8 mouse cellular contexts compared by ENCODE assay signal in the genomic region with DNA sequence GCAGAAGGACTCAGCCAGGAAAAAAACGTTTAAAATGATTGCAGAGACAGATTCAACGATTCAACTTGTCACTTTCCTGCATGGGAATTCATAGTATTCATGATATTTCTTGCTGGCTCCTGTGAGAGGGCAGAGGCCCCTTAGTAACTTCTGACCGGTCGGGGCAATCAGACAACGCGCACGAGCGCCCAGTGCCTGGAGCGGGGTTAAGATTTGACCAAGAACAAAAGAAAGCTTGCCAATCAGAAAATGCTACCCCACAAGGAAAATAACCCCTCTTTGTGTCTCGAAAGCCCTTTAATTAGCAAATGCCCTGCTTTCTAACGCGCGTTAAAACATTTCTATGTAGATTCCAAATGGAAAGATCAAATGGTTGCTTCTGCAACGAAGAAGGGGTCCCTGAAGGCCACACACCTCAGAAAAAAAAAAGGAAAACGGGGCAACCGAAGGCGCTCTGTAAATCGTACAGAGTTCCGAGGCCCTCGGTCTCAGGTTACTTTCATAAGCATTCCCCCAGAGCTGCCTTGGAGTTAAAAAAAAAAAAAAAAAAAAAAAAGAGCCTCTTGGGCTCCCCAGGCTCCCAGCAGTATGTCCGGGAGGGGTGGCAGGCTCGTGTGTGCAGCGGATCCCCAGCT. TPM values are rescaled to one million over a fixed set of nuclear protein-coding genes. Genes with fewer than 3 reads are reported as not detected.
DNase-seq lines count a peak whose midpoint lies in the region; ATAC-seq and TF ChIP-seq lines count a peak whose summit lies in the region.

No protein-coding gene starts in this region.

- H3K4me1 ChIP-seq in heart, embryonic 14.5 days (ENCODE audit: control insufficient read depth in 2 of 2, insufficient read depth in 2 of 2, low read length in 2 of 2): peaks cover 12 to 16% of the 10 kb centered on the region in 2 experiments
- H3K4me1 ChIP-seq in limb, embryonic 11.5 days (ENCODE audit: control insufficient read depth, insufficient read depth, low read length): peaks cover 12% of the 10 kb centered on the region
- H3K4me1 ChIP-seq in neural tube, embryonic 13.5 days (replicated peaks): peaks cover 50% of the 10 kb centered on the region

- peak overlapping the region; percentile 95 for H3K4me3 ChIP-seq in gastrocnemius, adult 2 months
- H3K4me3 ChIP-seq in heart, embryonic 14.5 days (ENCODE audit: control insufficient read depth in 1 of 2, insufficient read depth in 1 of 2, low read depth in 1 of 2, low read length in 2 of 2): peak overlapping the region; percentile 40 to 67
- peak overlapping the region; percentile 72 for H3K4me3 ChIP-seq in limb, embryonic 11.5 days (ENCODE audit: low read depth, low read length)
- H3K4me3 ChIP-seq in neural tube, embryonic 13.5 days: peak overlapping the region; percentile 70

- no peak for TF ChIP-seq CTCF in gastrocnemius, adult 2 months (IDR thresholded peaks at IDR 0.05)

- no peak for ATAC-seq in heart, embryonic 14.5 days (ENCODE audit: insufficient number of reproducible peaks, insufficient read depth, low FRiP score, low read depth)
- no peak for ATAC-seq in limb, embryonic 11.5 days (ENCODE audit: insufficient number of reproducible peaks, low FRiP score, low TSS enrichment, low read depth)
- no peak for ATAC-seq in neural tube, embryonic 13.5 days (ENCODE audit: low read depth)

- no peaks in the 10 kb centered on the region for H3K9me3 ChIP-seq in heart, embryonic 14.5 days (ENCODE audit: control insufficient read depth, low read length)
- H3K9me3 ChIP-seq in limb, embryonic 11.5 days (ENCODE audit: control insufficient read depth, low read length): no peaks in the 10 kb centered on the region
- H3K9me3 ChIP-seq in neural tube, embryonic 13.5 days: no peaks in the 10 kb centered on the region

- peaks cover 22% of the 10 kb centered on the region for H3K27me3 ChIP-seq in heart, embryonic 14.5 days (ENCODE audit: control insufficient read depth, insufficient read depth, low read length)
- H3K27me3 ChIP-seq in limb, embryonic 11.5 days (ENCODE audit: control insufficient read depth, insufficient read depth, low read length): no peaks in the 10 kb centered on the region
- peaks cover 17% of the 10 kb centered on the region; the same call in 1 of the 2 replicates for H3K27me3 ChIP-seq in neural tube, embryonic 13.5 days

- H3K27ac ChIP-seq in gastrocnemius, adult 2 months: peak overlapping the region; percentile 94
- peak overlapping the region; percentile 64 to 82 for H3K27ac ChIP-seq in heart, embryonic 14.5 days (replicated peaks in 1 of 2; ENCODE audit: control insufficient read depth in 1 of 2, insufficient read depth in 1 of 2, low read depth in 2 of 2, low read length in 2 of 2)
- H3K27ac ChIP-seq in limb, embryonic 11.5 days (replicated peaks; ENCODE audit: low read depth, low read length): peak overlapping the region; percentile 98
- peak overlapping the region; percentile 66 for H3K27ac ChIP-seq in neural tube, embryonic 13.5 days (replicated peaks)

- no peaks in the 10 kb centered on the region for H3K36me3 ChIP-seq in heart, embryonic 14.5 days (ENCODE audit: control insufficient read depth, insufficient read depth, low read length)
- H3K36me3 ChIP-seq in limb, embryonic 11.5 days (ENCODE audit: control insufficient read depth, insufficient read depth, low read length): peaks cover 4% of the 10 kb centered on the region; the same call in 1 of the 2 replicates
- H3K36me3 ChIP-seq in neural tube, embryonic 13.5 days: no peaks in the 10 kb centered on the region

- H3K4me2 ChIP-seq in heart, embryonic 14.5 days (ENCODE audit: low read length): peak overlapping the region; percentile 90
- H3K4me2 ChIP-seq in limb, embryonic 11.5 days (ENCODE audit: low read depth, severe bottlenecking): peak overlapping the region; percentile 52
- peak overlapping the region; percentile 97 for H3K4me2 ChIP-seq in neural tube, embryonic 13.5 days

- peak overlapping the region; percentile 70 for H3K9ac ChIP-seq in heart, embryonic 14.5 days (ENCODE audit: low read length)
- peak overlapping the region; percentile 66 for H3K9ac ChIP-seq in limb, embryonic 11.5 days (ENCODE audit: low read length)
- H3K9ac ChIP-seq in neural tube, embryonic 13.5 days: peak overlapping the region; percentile 62

- 7% methylated on average over 23 of the region's 23 CpGs for WGBS in heart, embryonic 14.5 days
- WGBS in limb, embryonic 11.5 days: under 1% methylated on average over 23 of the region's 23 CpGs
- 2% methylated on average over 23 of the region's 23 CpGs for WGBS in neural tube, embryonic 13.5 days

- intact Hi-C loops in gastrocnemius, adult 2 months (cut with DNase I): loop anchor here (5.0 to 10.0 kb wide), 3 partner anchors 139 to 236 kb away; a partner anchor contains a TSS

- no peak for DNase-seq in gastrocnemius, adult 2 months
- no peak for DNase-seq in gastrocnemius, adult 18-20 months (ENCODE audit: low spot score)
- DNase-seq in NIH3T3 (ENCODE audit: low read depth): peak; percentile 54
- peak; percentile 69 for DNase-seq in limb, embryonic 11.5 days (ENCODE audit: low spot score)
- no peak for DNase-seq in T-cell, adult 2 months (ENCODE audit: low spot score)
- no peak for DNase-seq in left cerebral cortex, adult 8-10 months (ENCODE audit: low spot score in 2 of 2)

RNA-seq across cellular contexts. Expression of a gene that starts 1.3 kb away (rescaled TPM):
- total RNA-seq in gastrocnemius, adult 2 months (2021): 10 to 100 TPM; 21.6 to 42.4 TPM
- 10 to 100 TPM; 25.9 to 52.4 TPM for total RNA-seq in gastrocnemius, adult 18-20 months (2021)
- polyA plus RNA-seq in heart, embryonic 14.5 days (2014; fragmentation: Nextera tagmentation; extraction: Ambion mirVana): 1.8 and 5.4 TPM in 2 replicates
- polyA plus RNA-seq in limb, embryonic 11.5 days (2014; fragmentation: Nextera tagmentation; extraction: Ambion mirVana): 15.3 and 19.7 TPM in 2 replicates
- 6.7 and 6.8 TPM in 2 replicates for polyA plus RNA-seq in neural tube, embryonic 13.5 days (2015; fragmentation: Nextera tagmentation; extraction: Ambion mirVana)
- 1 to 10 TPM; 7.7 to 9.5 (median 8.2) TPM for total RNA-seq in left cerebral cortex, adult 8-10 months (2022)

RNA-seq across cellular contexts. Expression of a gene that starts 35.1 kb away (rescaled TPM):
- 1 to 10 TPM in 1 of 2 experiments, under 1 TPM in 1; 0.75 to 1.7 TPM for total RNA-seq in gastrocnemius, adult 2 months (2021)
- 1 to 10 TPM in 1 of 2 experiments, under 1 TPM in 1; 0.87 to 1.4 TPM for total RNA-seq in gastrocnemius, adult 18-20 months (2021)
- polyA plus RNA-seq in heart, embryonic 14.5 days (2014; fragmentation: Nextera tagmentation; extraction: Ambion mirVana): not detected in 2 replicates
- polyA plus RNA-seq in limb, embryonic 11.5 days (2014; fragmentation: Nextera tagmentation; extraction: Ambion mirVana): 0.51 and 0.55 TPM in 2 replicates
- 6.9 and 10.3 TPM in 2 replicates for polyA plus RNA-seq in neural tube, embryonic 13.5 days (2015; fragmentation: Nextera tagmentation; extraction: Ambion mirVana)
- total RNA-seq in left cerebral cortex, adult 8-10 months (2022): 10 to 100 TPM; 12.9 to 22.4 (median 17.3) TPM

Comparison
In these comparisons a context has a peak if more than half of its experiments do, and no peak if none do; other contexts are left out.
1. DNase-seq: peak in NIH3T3 (single experiment) and limb, embryonic 11.5 days (single experiment); none in gastrocnemius, adult 2 months (single experiment), gastrocnemius, adult 18-20 months (single experiment), T-cell, adult 2 months (single experiment) and left cerebral cortex, adult 8-10 months (0 of 2).
2. RNA of a gene that starts 35.1 kb away (total RNA-seq): 12.9 to 22.4 TPM in left cerebral cortex, adult 8-10 months; 0.75 to 1.7 TPM in gastrocnemius, adult 2 months and 0.87 to 1.4 TPM in gastrocnemius, adult 18-20 months; every median in the first group is over 4 times any median in the second.
3. Peak in every context shown above with its lines, with median percentiles within 50 percentile points of each other: H3K27ac ChIP-seq, H3K4me3 ChIP-seq, H3K4me2 ChIP-seq and H3K9ac ChIP-seq.